Mouse (Mus musculus) brain, embryonic 14.5 days (tissue): ENCODE measurements around the gene Kcnip2. TPM values are rescaled to one million over a fixed set of nuclear protein-coding genes. Genes with fewer than 3 reads are reported as not detected.

Source experiments
- DNase-seq: peaks from one replicate; pipeline ENCODE4 v3.0.0-alpha.2; 2011; ENCODE audit warnings: low read depth
- CTCF ChIP-seq: fragments of 200-500 bp; IDR thresholded peaks from 2 replicates; pipeline ENCODE4 v1.5.1; 2012; ENCODE audit warnings: inconsistent platforms, mild to moderate bottlenecking, moderate library complexity, borderline replicate concordance; ENCODE audit not compliant: insufficient read depth, insufficient read length; ENCODE audit errors: extremely low read depth
- POLR2A ChIP-seq: fragments of 200-500 bp; IDR thresholded peaks from 2 replicates; pipeline ENCODE4 v1.6.1; 2012; ENCODE audit warnings: mild to moderate bottlenecking, inconsistent platforms, borderline replicate concordance; ENCODE audit not compliant: poor library complexity, insufficient read depth, insufficient read length, severe bottlenecking; ENCODE audit errors: extremely low read depth
- polyA plus RNA-seq: library from polyadenylated mRNA; depleted of rRNA; stranded (reverse); fragments of >200 nt; gene quantifications from 2 replicates; pipeline ENCODE4 v1.2.3, GENCODE M21; 2012

The Kcnip2 gene
- polyA plus RNA-seq, 1 experiment, result 10.2 TPM

- TF ChIP-seq CTCF (peak; percentile 83), POLR2A (no peak)
Observed at GRCm38 (mm10) chr19:45804593-45805368, 11.1 kb downstream of the Kcnip2 start.

GRCm38 (mm10) chr19:45803408-45803807 is 12.5 kb downstream of the Kcnip2 start:
- DNase-seq, result no peak
- no peak for TF ChIP-seq POLR2A
- TF ChIP-seq CTCF, result no peak

More at GRCm38 (mm10) chr19:45804593-45805368, 11.1 kb downstream of the Kcnip2 start:
- DNase-seq, result peak; percentile 53

- TF ChIP-seq POLR2A (no peak), CTCF (no peak)
- no peak for DNase-seq
Observed at GRCm38 (mm10) chr19:45802702-45803101, 13.2 kb downstream of the Kcnip2 start.

GRCm38 (mm10) chr19:45796879-45797278 is 19.0 kb downstream of the Kcnip2 start:
- no peak for DNase-seq

GRCm38 (mm10) chr19:45796061-45796556 is 19.8 kb downstream of the Kcnip2 start:
- TF ChIP-seq POLR2A, result no peak
- no peak for TF ChIP-seq CTCF
- no peak for DNase-seq

More at GRCm38 (mm10) chr19:45796879-45797278, 19.0 kb downstream of the Kcnip2 start:
- no peak for TF ChIP-seq POLR2A
- TF ChIP-seq CTCF, result no peak

- TF ChIP-seq CTCF (no peak), POLR2A (no peak)
- DNase-seq, result no peak
Observed at GRCm38 (mm10) chr19:45795406-45795944, 20.4 kb downstream of the Kcnip2 start.

- no peak for DNase-seq
- TF ChIP-seq POLR2A (no peak), CTCF (no peak)
Observed at GRCm38 (mm10) chr19:45794718-45795117, 21.1 kb downstream of the Kcnip2 start.

- no peak for TF ChIP-seq POLR2A
- no peak for TF ChIP-seq CTCF
- no peak for DNase-seq
Observed at GRCm38 (mm10) chr19:45792404-45792803, 23.5 kb downstream of the Kcnip2 start.

- no peak for TF ChIP-seq CTCF
- TF ChIP-seq POLR2A, result no peak
- no peak for DNase-seq
Observed at GRCm38 (mm10) chr19:45789888-45790874, 25.7 kb downstream of the Kcnip2 start.

GRCm38 (mm10) chr19:45789365-45789764 is 26.5 kb downstream of the Kcnip2 start:
- TF ChIP-seq CTCF, result no peak

GRCm38 (mm10) chr19:45788337-45788736 is 27.5 kb downstream of the Kcnip2 start:
- TF ChIP-seq CTCF, result no peak
- no peak for TF ChIP-seq POLR2A

More at GRCm38 (mm10) chr19:45789365-45789764, 26.5 kb downstream of the Kcnip2 start:
- no peak for DNase-seq

GRCm38 (mm10) chr19:45787450-45787849 is 28.4 kb downstream of the Kcnip2 start:
- TF ChIP-seq CTCF (no peak), POLR2A (no peak)
- DNase-seq, result no peak

More at GRCm38 (mm10) chr19:45788337-45788736, 27.5 kb downstream of the Kcnip2 start:
- no peak for DNase-seq
